Mouse (Mus musculus): ENCODE measurements around the gene Sertad4. TPM values are rescaled to one million over a fixed set of nuclear protein-coding genes. Genes with fewer than 3 reads are reported as not detected.

The Sertad4 gene
- polyA plus RNA-seq (2015; fragmentation: Nextera tagmentation; extraction: Ambion mirVana): 27.8 and 30.3 TPM in 2 replicates

GRCm38 (mm10) chr1:192855474-192856230, at the start of gene Sertad4:
TSS of gene Sertad4 (minus strand) at chr1:192855756.
- ATAC-seq (ENCODE audit: low read depth): peak; percentile 64
- peak within 1 kb of the TSS; percentile 94 for H3K9ac ChIP-seq
- H3K9me3 ChIP-seq: no peaks in the 10 kb centered on the region
- peak within 1 kb of the TSS; percentile 98 for H3K27ac ChIP-seq (replicated peaks)
- peak within 1 kb of the TSS; percentile 83 for H3K4me3 ChIP-seq
- peaks cover 66% of the 10 kb centered on the region for H3K4me1 ChIP-seq (replicated peaks)
- peaks cover 29% of the 10 kb centered on the region for H3K27me3 ChIP-seq
- H3K4me2 ChIP-seq: peak within 1 kb of the TSS; percentile 77
- whole genome bisulfite sequencing: under 1% methylated on average over 71 of the region's 75 CpGs
- no peaks in the 10 kb centered on the region for H3K36me3 ChIP-seq

- H3K9me3 ChIP-seq: no peaks in the 10 kb centered on the region
- no peaks in the 10 kb centered on the region for H3K4me1 ChIP-seq (replicated peaks)
- no peak overlapping the region for H3K27ac ChIP-seq (replicated peaks)
- no peak overlapping the region for H3K4me3 ChIP-seq
- no peak overlapping the region for H3K4me2 ChIP-seq
- H3K9ac ChIP-seq: no peak overlapping the region
- 81% methylated on average over 2 of the region's 2 CpGs for WGBS
- no peak for ATAC-seq (ENCODE audit: low read depth)
- no peaks in the 10 kb centered on the region for H3K27me3 ChIP-seq
- peaks cover 10% of the 10 kb centered on the region for H3K36me3 ChIP-seq
Observed at GRCm38 (mm10) chr1:192901516-192901915, 46.0 kb upstream of the Sertad4 start.

GRCm38 (mm10) chr1:192900913-192901312, 45.4 kb upstream of the Sertad4 start:
- ATAC-seq (ENCODE audit: low read depth): no peak
- Histone ChIP-seq H3K4me2 (no peak overlapping the region), H3K27ac (replicated peaks) (no peak overlapping the region), H3K4me1 (replicated peaks) (no peaks in the 10 kb centered on the region), H3K9ac (no peak overlapping the region), H3K4me3 (no peak overlapping the region), H3K9me3 (no peaks in the 10 kb centered on the region), H3K27me3 (no peaks in the 10 kb centered on the region), H3K36me3 (peaks cover 16% of the 10 kb centered on the region)
- 59% methylated on average over 3 of the region's 3 CpGs for WGBS

GRCm38 (mm10) chr1:192898742-192899141, 43.2 kb upstream of the Sertad4 start:
- ATAC-seq (ENCODE audit: low read depth): no peak
- 25% methylated on average over 2 of the region's 2 CpGs for WGBS
- H3K27ac ChIP-seq (replicated peaks): no peak overlapping the region

GRCm38 (mm10) chr1:192897218-192897617, 41.7 kb upstream of the Sertad4 start:
- H3K36me3 ChIP-seq: peaks cover 21% of the 10 kb centered on the region

More at GRCm38 (mm10) chr1:192898742-192899141, 43.2 kb upstream of the Sertad4 start:
- Histone ChIP-seq H3K9me3 (no peaks in the 10 kb centered on the region), H3K27me3 (no peaks in the 10 kb centered on the region), H3K4me2 (no peak overlapping the region), H3K4me1 (replicated peaks) (no peaks in the 10 kb centered on the region), H3K4me3 (no peak overlapping the region), H3K9ac (no peak overlapping the region), H3K36me3 (peaks cover 17% of the 10 kb centered on the region)

GRCm38 (mm10) chr1:192896076-192896475, 40.5 kb upstream of the Sertad4 start:
- Histone ChIP-seq H3K9me3 (no peaks in the 10 kb centered on the region), H3K4me1 (replicated peaks) (no peaks in the 10 kb centered on the region), H3K36me3 (peaks cover 21% of the 10 kb centered on the region), H3K4me2 (no peak overlapping the region), H3K27ac (replicated peaks) (no peak overlapping the region), H3K9ac (no peak overlapping the region), H3K27me3 (no peaks in the 10 kb centered on the region), H3K4me3 (no peak overlapping the region)
- ATAC-seq (ENCODE audit: low read depth): no peak
- 94% methylated on average over 3 of the region's 3 CpGs for WGBS

More at GRCm38 (mm10) chr1:192897218-192897617, 41.7 kb upstream of the Sertad4 start:
- H3K9ac ChIP-seq: no peak overlapping the region
- no peak overlapping the region for H3K27ac ChIP-seq (replicated peaks)
- H3K4me1 ChIP-seq (replicated peaks): no peaks in the 10 kb centered on the region
- H3K4me3 ChIP-seq: no peak overlapping the region
- no peak for ATAC-seq (ENCODE audit: low read depth)
- no peak overlapping the region for H3K4me2 ChIP-seq
- 68% methylated on average over 10 of the region's 10 CpGs for WGBS
- no peaks in the 10 kb centered on the region for H3K27me3 ChIP-seq
- no peaks in the 10 kb centered on the region for H3K9me3 ChIP-seq

GRCm38 (mm10) chr1:192890716-192891115, 35.2 kb upstream of the Sertad4 start:
- no peak for ATAC-seq (ENCODE audit: low read depth)
- Histone ChIP-seq H3K4me3 (no peak overlapping the region), H3K9ac (no peak overlapping the region), H3K27ac (replicated peaks) (no peak overlapping the region), H3K4me1 (replicated peaks) (no peaks in the 10 kb centered on the region), H3K4me2 (no peak overlapping the region), H3K9me3 (no peaks in the 10 kb centered on the region), H3K27me3 (no peaks in the 10 kb centered on the region), H3K36me3 (peaks cover 5% of the 10 kb centered on the region; the same call in 1 of the 2 replicates)
- 89% methylated on average over 3 of the region's 3 CpGs for WGBS

GRCm38 (mm10) chr1:192882617-192883295, 27.2 kb upstream of the Sertad4 start:
- H3K4me2 ChIP-seq: no peak overlapping the region
- H3K9me3 ChIP-seq: no peaks in the 10 kb centered on the region
- 64% methylated on average over 2 of the region's 2 CpGs for WGBS
- no peak overlapping the region for H3K4me3 ChIP-seq
- no peak overlapping the region for H3K27ac ChIP-seq (replicated peaks)
- H3K36me3 ChIP-seq: no peaks in the 10 kb centered on the region
- no peaks in the 10 kb centered on the region for H3K4me1 ChIP-seq (replicated peaks)
- no peaks in the 10 kb centered on the region for H3K27me3 ChIP-seq
- no peak for ATAC-seq (ENCODE audit: low read depth)
- no peak overlapping the region for H3K9ac ChIP-seq

GRCm38 (mm10) chr1:192880130-192880529, 24.6 kb upstream of the Sertad4 start:
- Histone ChIP-seq H3K27me3 (no peaks in the 10 kb centered on the region), H3K4me2 (no peak overlapping the region), H3K27ac (replicated peaks) (no peak overlapping the region), H3K4me3 (no peak overlapping the region), H3K9me3 (no peaks in the 10 kb centered on the region), H3K4me1 (replicated peaks) (no peaks in the 10 kb centered on the region), H3K9ac (no peak overlapping the region), H3K36me3 (no peaks in the 10 kb centered on the region)
- ATAC-seq (ENCODE audit: low read depth): no peak
- WGBS: 85% methylated on average over 4 of the region's 4 CpGs

- Histone ChIP-seq H3K27me3 (no peaks in the 10 kb centered on the region), H3K9ac (no peak overlapping the region), H3K9me3 (no peaks in the 10 kb centered on the region), H3K4me1 (replicated peaks) (no peaks in the 10 kb centered on the region), H3K36me3 (no peaks in the 10 kb centered on the region), H3K4me3 (no peak overlapping the region), H3K4me2 (no peak overlapping the region), H3K27ac (replicated peaks) (no peak overlapping the region)
- no peak for ATAC-seq (ENCODE audit: low read depth)
- 90% methylated on average over 7 of the region's 7 CpGs for WGBS
Observed at GRCm38 (mm10) chr1:192879086-192879580, 23.6 kb upstream of the Sertad4 start.

- 58% methylated on average over 5 of the region's 5 CpGs for WGBS
- H3K9ac ChIP-seq: no peak overlapping the region
- no peaks in the 10 kb centered on the region for H3K9me3 ChIP-seq
- no peak overlapping the region for H3K27ac ChIP-seq (replicated peaks)
- no peak overlapping the region for H3K4me3 ChIP-seq
- H3K27me3 ChIP-seq: no peaks in the 10 kb centered on the region
- H3K36me3 ChIP-seq: no peaks in the 10 kb centered on the region
- no peak overlapping the region for H3K4me2 ChIP-seq
- no peak for ATAC-seq (ENCODE audit: low read depth)
- H3K4me1 ChIP-seq (replicated peaks): no peaks in the 10 kb centered on the region
Observed at GRCm38 (mm10) chr1:192872841-192873240, 17.3 kb upstream of the Sertad4 start.

- Histone ChIP-seq H3K36me3 (no peaks in the 10 kb centered on the region), H3K4me2 (no peak overlapping the region), H3K4me1 (replicated peaks) (no peaks in the 10 kb centered on the region), H3K4me3 (no peak overlapping the region), H3K9ac (no peak overlapping the region), H3K27ac (replicated peaks) (no peak overlapping the region), H3K9me3 (no peaks in the 10 kb centered on the region), H3K27me3 (no peaks in the 10 kb centered on the region)
- ATAC-seq (ENCODE audit: low read depth): no peak
- 95% methylated on average over 1 of the region's 1 CpGs for WGBS
Observed at GRCm38 (mm10) chr1:192869761-192870160, 14.2 kb upstream of the Sertad4 start.
